Mouse (Mus musculus) neural tube, embryonic 11.5 days (tissue): ENCODE data around the gene Gm28048. TPM values are rescaled to one million over a fixed set of nuclear protein-coding genes. Genes with fewer than 3 reads are reported as not detected.

Experiments used
- ATAC-seq: fragments of 200-750 bp; cut with Nextera tagmentation; 2 replicates; pipeline ENCODE4 v1.8.0; 2017; ENCODE audit warnings: moderate number of reproducible peaks, mild to moderate bottlenecking, moderate TSS enrichment, moderate library complexity; ENCODE audit not compliant: insufficient read depth, low FRiP score, low TSS enrichment
- DNase-seq: peaks from one replicate; pipeline ENCODE4 v3.0.0-alpha.2; 2015; ENCODE audit warnings: low spot score
- H3K27ac ChIP-seq: fragments of 300-500 bp; sonication (generic); 2 replicates; pipeline ENCODE4 v1.5.1; 2014; ENCODE audit warnings: low read depth, mild to moderate bottlenecking, low read length
- H3K27me3 ChIP-seq: fragments of 300-500 bp; sonication (generic); 2 replicates; pipeline ENCODE4 v1.6.1; 2014; ENCODE audit warnings: mild to moderate bottlenecking, low read length, mixed read lengths; ENCODE audit not compliant: control insufficient read depth, insufficient read depth
- H3K36me3 ChIP-seq: fragments of 300-500 bp; sonication (generic); 2 replicates; pipeline ENCODE4 v1.6.1; 2014; ENCODE audit warnings: mild to moderate bottlenecking, low read length, moderate library complexity, mixed read lengths; ENCODE audit not compliant: control insufficient read depth, insufficient read depth
- H3K4me1 ChIP-seq: fragments of 300-500 bp; sonication (generic); 2 replicates; pipeline ENCODE4 v1.6.1; 2014; ENCODE audit warnings: low read length, mixed read lengths; ENCODE audit not compliant: control insufficient read depth, insufficient read depth
- H3K4me2 ChIP-seq: fragments of 300-500 bp; sonication (generic); 2 replicates; pipeline ENCODE4 v1.6.1; 2014; ENCODE audit warnings: low read depth, mild to moderate bottlenecking, moderate library complexity
- H3K4me3 ChIP-seq: fragments of 300-500 bp; sonication (generic); 2 replicates; pipeline ENCODE4 v1.5.1; 2014; ENCODE audit warnings: low read depth, low read length
- H3K9ac ChIP-seq: fragments of 300-500 bp; sonication (generic); 2 replicates; pipeline ENCODE4 v1.6.1; 2014; ENCODE audit warnings: mild to moderate bottlenecking, low read length
- H3K9me3 ChIP-seq: fragments of 300-500 bp; sonication (generic); 2 replicates; pipeline ENCODE4 v1.6.1; 2016; ENCODE audit warnings: low read length; ENCODE audit not compliant: control insufficient read depth
- WGBS: fragments of 180-500 bp; shearing (Covaris S2); extraction: QIAGEN DNeasy Blood & Tissue Kit; methylation state at CpG from one replicate; pipeline ENCODE4 v1.1.7; 2014; 5-methylcytosine and 5-hydroxymethylcytosine counted together
- polyA plus RNA-seq: library from polyadenylated mRNA; unstranded; fragments of >200 nt; fragmentation: Nextera tagmentation; extraction: Ambion mirVana; gene quantifications from 2 replicates; pipeline ENCODE4 v1.2.1, GENCODE M21; 2014

The Gm28048 gene
- polyA plus RNA-seq, 1 experiment from 2014 or later = 5.9 TPM

DNA sequence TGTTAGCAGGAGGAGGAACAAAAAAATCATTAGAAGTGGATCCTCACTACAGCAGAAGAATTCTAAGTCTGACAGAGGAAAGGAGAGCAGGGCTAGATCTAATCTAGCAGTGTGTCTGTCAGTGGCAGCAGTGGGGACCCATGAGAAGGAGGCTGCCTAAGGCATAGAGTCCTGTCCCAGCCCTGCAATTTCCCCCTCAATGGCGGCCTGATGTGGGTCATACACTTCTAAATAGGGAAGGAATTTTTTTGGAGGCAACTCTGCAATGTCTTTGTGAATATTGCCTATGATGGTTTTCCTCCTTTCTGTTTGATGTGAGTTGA lies 188.0 kb downstream of the Gm28048 start:
- WGBS = 100% methylated on average over 1 of the region's 1 CpGs
- Histone ChIP-seq H3K4me3 (no peak overlapping the region), H3K27me3 (no peaks in the 10 kb centered on the region), H3K27ac (no peak overlapping the region), H3K4me2 (no peak overlapping the region), H3K9me3 (no peaks in the 10 kb centered on the region), H3K9ac (no peak overlapping the region), H3K36me3 (no peaks in the 10 kb centered on the region), H3K4me1 (no peaks in the 10 kb centered on the region)
- ATAC-seq = no peak
- no peak for DNase-seq

DNA sequence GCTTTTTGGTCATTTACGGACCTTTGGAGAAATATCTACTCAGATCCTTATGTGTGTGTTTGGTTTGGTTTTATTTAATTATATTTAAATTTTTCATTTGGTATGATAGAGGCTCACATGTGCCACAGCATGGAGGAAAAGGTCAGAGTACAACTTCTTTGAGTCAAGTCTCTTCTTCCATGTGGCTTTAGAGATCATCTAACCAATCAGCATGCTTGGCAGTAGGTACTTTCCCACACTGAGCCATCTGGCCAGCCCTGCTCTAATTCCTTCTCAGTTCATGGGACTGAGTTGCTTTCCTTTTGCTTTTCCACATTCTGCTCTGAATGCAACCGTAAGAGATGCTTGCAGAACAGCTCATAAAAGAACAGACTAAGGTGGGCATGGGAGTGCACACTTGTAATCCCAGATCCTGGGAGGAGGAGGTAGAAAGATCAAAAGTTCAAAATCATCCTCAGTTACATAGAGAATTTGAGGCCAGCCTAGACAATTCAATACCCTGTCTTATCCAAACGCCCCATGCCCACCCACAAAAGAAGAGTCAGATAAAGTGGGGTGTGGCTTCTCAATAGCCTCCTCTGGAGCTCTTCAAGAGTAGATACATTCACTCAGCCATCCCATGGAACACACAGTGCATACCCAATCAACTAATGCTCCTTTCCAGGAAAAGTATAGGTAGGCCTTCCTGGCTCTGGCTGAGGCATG lies 188.6 kb downstream of the Gm28048 start:
- H3K9ac ChIP-seq = no peak overlapping the region
- H3K4me3 ChIP-seq = no peak overlapping the region
- no peak overlapping the region for H3K4me2 ChIP-seq
- ATAC-seq = no peak
- no peaks in the 10 kb centered on the region for H3K4me1 ChIP-seq
- H3K27me3 ChIP-seq = no peaks in the 10 kb centered on the region
- no peak overlapping the region for H3K27ac ChIP-seq
- H3K36me3 ChIP-seq = no peaks in the 10 kb centered on the region
- DNase-seq = no peak
- no peaks in the 10 kb centered on the region for H3K9me3 ChIP-seq
- 92% methylated on average over 3 of the region's 3 CpGs for WGBS

DNA sequence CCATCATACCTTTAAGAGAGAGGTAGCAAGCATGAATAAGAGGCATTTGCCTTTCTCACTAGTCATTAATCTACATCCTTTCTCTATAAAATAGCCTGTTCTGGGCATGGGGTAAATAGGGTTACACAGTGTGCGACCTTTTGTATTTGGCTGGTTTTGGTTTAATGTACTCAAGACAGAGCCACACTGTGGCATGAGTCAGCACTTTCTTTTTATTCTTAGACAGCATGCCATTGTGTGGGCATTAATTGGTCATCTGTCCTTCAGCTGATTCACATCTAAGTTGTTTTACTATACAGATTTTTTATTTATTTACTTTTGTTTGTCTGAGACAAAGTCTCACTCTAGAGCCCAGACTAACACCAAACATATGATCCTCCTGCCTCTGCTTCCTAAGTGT lies 189.7 kb downstream of the Gm28048 start:
- Histone ChIP-seq H3K27me3 (no peaks in the 10 kb centered on the region), H3K36me3 (no peaks in the 10 kb centered on the region), H3K9me3 (no peaks in the 10 kb centered on the region), H3K4me2 (no peak overlapping the region), H3K27ac (no peak overlapping the region), H3K4me3 (no peak overlapping the region), H3K9ac (no peak overlapping the region), H3K4me1 (no peaks in the 10 kb centered on the region)
- ATAC-seq (no peak), DNase-seq (no peak)
- WGBS = 94% methylated on average over 1 of the region's 1 CpGs

DNA sequence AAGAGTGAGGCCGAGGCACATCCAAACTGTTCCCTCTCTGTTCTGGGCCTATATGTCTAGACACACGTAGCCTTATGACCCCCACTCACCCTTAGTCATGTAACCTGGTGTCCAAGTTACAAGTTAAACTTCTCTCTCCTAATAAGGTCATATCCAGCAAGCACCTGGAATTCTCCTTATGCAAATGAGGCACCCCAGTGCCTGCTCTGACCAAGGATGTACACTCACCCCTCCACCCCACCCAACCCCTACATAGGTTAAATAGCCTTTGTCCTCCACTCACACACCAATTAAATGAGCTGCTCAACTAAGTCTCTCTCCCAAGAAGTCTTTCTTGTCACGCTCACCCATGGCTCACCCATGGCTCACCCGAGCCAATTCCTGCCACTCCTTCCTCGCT lies 190.2 kb downstream of the Gm28048 start:
- 81% methylated on average over 5 of the region's 5 CpGs for WGBS
- ATAC-seq = no peak

DNA sequence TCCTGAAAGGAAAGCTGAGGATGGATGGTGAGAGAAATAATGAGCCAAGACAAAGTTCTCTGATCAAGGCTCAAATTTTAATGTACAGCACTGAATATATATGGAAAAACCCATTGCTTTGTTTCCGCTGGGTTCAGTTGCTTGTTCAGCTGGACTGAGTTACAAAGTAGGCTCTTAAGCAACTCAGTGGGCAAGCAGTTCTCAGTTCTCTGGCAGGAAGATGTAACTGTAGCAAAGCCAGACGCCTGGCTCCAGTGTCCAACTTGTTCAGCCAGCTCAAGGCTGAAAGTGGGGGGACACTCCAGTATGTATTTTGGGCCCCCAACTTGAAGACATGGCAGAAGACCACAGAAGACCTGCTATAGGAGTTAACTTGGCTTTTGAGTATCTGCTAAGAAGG lies 194.1 kb downstream of the Gm28048 start:
- 87% methylated on average over 2 of the region's 2 CpGs for WGBS
- no peak for ATAC-seq

More for the DNA sequence above, 190.2 kb downstream of the Gm28048 start:
- Histone ChIP-seq H3K9ac (no peak overlapping the region), H3K27ac (no peak overlapping the region), H3K9me3 (no peaks in the 10 kb centered on the region), H3K4me3 (no peak overlapping the region), H3K4me2 (no peak overlapping the region), H3K4me1 (no peaks in the 10 kb centered on the region), H3K27me3 (no peaks in the 10 kb centered on the region), H3K36me3 (no peaks in the 10 kb centered on the region)
- no peak for DNase-seq

More for the DNA sequence above, 194.1 kb downstream of the Gm28048 start:
- H3K27ac ChIP-seq = no peak overlapping the region
- no peak overlapping the region for H3K4me2 ChIP-seq
- H3K9me3 ChIP-seq = no peaks in the 10 kb centered on the region
- no peaks in the 10 kb centered on the region for H3K36me3 ChIP-seq
- H3K4me1 ChIP-seq = no peaks in the 10 kb centered on the region
- no peak for DNase-seq
- no peaks in the 10 kb centered on the region for H3K27me3 ChIP-seq
- no peak overlapping the region for H3K4me3 ChIP-seq
- H3K9ac ChIP-seq = no peak overlapping the region

Other genes starting within 250 kb of the Gm28048 start
- 2.0 and 2.1 TPM in 2 replicates for gene B3gnt2, start 121.1 kb downstream of the Gm28048 start, polyA plus RNA-seq
- 4.8 and 5.2 TPM in 2 replicates for gene Zrsr1, start 10.1 kb downstream of the Gm28048 start, polyA plus RNA-seq
- gene Commd1, start 292 bp upstream of the Gm28048 start, polyA plus RNA-seq = 371 and 372 TPM in 2 replicates
- gene Cct4, start 8.4 kb upstream of the Gm28048 start, polyA plus RNA-seq = 435 and 451 TPM in 2 replicates
- gene Fam161a, start 25.4 kb upstream of the Gm28048 start, polyA plus RNA-seq = 3.1 and 3.8 TPM in 2 replicates